Mouse (Mus musculus): Measurements from ENCODE around the gene Fam227a.
"Not testable (repeated sequence)": the region's sequence is repeated elsewhere in the genome, so short reads cannot be mapped to it uniquely, and the experiment has no call there.

Fam227a gene

GRCm38 (mm10) chr15:79683707-79684465, 25.1 kb upstream of the Fam227a start:
- DNase-seq (ENCODE audit: low read depth) = no peak

GRCm38 (mm10) chr15:79683146-79683545, 24.4 kb upstream of the Fam227a start:
- no peak for DNase-seq (ENCODE audit: low read depth)

GRCm38 (mm10) chr15:79681973-79682372, 23.2 kb upstream of the Fam227a start:
- no peak for DNase-seq (ENCODE audit: low read depth)

DNA sequence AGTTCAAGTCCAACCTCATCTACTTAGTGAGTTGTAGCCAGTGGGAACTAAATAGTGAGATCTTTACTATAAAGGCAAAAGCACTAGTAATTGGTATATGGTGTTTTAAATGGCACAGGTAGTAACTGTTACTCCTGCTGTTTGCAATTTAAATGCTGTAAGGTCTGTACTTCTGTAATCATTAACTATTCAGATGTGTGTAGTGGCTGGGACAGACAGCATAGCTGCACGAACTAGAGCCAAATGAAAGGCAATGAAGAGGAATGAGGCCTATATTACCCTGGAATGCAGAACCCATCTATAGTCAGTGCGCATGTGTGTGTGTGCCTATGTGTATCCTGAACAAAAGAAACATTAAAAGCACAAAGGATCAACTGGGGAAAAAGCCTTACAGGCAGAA, 19.2 kb upstream of the Fam227a start:
- no peak for DNase-seq (ENCODE audit: low read depth)

- not testable (repeated sequence) for DNase-seq (ENCODE audit: low read depth)
Measured at GRCm38 (mm10) chr15:79671828-79672348, 13.1 kb upstream of the Fam227a start.

DNA sequence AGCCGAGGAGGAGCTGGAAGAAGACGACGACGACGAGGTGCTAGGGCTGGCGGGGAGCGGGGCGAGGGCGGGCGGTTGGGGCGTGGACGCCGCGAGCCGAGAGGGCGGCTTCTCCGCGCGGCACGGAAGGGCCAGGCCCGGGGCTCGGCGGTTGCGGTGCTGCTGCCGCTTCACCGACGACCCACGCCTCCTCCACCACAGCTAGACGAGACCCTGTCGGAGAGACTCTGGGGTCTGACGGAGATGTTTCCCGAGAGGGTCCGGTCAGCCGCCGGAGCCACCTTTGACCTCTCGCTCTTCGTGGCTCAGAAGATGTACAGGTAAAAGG, 12.2 kb upstream of the Fam227a start:
- no peak for DNase-seq (ENCODE audit: low read depth)

DNA sequence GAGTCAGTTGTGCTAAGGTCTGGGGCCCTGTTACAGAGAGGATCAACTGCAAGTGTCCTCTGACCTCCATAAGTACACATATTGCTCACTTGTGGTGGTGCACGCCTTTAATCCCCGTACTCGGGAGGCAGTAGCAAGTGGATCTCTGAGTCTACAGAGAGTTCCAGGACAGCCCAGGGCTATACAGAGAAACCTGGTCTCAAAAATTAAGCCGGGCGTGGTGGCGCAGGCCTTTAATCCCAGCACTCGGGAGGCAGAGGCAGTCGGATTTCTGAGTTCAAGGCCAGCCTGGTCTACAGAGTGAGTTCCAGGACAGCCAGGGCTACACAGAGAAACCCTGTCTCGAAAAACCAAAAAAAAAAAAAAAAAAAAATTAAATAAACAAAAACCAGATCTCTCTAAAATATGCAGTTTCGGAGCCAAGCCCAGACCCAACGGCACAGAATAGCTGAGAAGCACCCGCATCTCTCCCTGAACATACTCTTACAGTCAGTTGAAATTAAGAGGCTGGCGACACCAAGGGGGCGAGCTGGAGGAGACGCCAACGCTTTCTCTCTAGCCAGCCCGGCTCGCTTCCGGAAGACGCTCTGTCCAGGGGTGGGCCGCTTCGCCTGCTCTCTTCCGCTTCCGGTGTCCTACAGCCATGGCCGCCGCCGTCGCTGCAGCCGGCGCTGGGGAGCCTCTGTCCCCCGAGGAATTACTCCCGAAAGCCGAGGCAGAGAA, 11.7 kb upstream of the Fam227a start, which contains the start of gene Tomm22:
TSS of gene Tomm22 (plus strand) at position 613 of the 723 bp plus-strand sequence.
- DNase-seq (ENCODE audit: low read depth) = peak; percentile 81

DNA sequence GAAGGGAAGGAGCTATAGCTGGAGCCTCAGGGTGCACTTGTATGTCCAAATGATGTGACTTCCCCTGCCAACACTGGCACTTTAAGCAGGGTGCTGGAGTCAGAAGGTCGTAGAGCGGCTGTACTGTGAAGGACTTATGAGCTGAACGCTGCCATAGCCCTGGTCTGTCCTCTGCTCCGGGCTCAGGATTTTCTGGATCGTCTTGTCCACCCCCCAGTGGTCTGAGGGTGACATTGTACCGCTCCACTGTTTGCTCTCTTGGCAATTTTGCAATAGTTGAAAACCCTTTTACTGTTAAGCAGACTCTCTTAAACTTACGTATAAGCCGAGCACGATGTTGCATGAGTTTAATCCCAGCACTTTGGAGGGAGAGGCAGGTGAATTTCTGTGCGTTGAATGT, 10.4 kb upstream of the Fam227a start:
- DNase-seq (ENCODE audit: low read depth) = no peak

DNA sequence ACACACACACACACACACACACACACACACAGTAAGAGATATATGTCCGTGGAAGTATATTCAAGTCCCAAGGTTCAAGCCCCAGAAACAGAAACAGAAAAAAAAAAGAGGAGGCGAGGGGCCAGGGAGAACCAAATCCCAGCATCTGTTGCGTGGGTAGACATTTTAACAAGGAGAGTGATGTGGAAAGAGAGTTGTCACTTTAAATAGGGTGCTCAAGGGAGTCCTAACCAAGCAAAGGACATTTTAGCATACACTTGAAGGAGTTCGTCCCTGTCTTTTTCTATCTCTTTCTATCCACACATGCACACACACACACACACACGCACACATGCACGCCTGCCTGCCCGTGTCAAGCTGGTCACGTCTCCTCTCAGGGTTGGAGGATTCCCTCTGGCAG, 5.9 kb upstream of the Fam227a start:
- no peak for DNase-seq (ENCODE audit: low read depth)

- DNase-seq (ENCODE audit: low read depth) = no peak
Measured at GRCm38 (mm10) chr15:79661852-79662251, 3.1 kb upstream of the Fam227a start.

- DNase-seq (ENCODE audit: low read depth) = peak; percentile 94
Measured at GRCm38 (mm10) chr15:79657837-79658530, 772 bp downstream of the Fam227a start.

GRCm38 (mm10) chr15:79656451-79656850, 2.3 kb downstream of the Fam227a start:
- no peak for DNase-seq (ENCODE audit: low read depth)

DNA sequence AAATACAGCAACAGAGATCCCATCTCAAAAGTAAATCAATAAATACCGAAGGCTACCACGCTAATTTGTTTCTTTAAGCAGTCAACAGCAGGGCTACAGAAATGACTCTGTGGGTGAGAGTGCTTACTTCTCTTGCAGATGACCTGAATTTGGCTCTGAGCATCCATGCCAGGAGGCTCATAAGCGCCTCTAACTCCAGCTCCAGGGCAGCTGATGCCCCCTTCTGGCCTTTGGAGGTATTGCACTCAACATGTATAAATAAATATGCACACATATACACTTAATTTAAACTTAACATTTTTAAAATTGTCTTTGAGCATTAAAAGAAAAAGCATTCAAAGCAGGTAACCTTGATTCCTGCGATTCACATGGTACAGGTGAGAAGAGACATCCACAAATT, 7.3 kb downstream of the Fam227a start:
- no peak for DNase-seq (ENCODE audit: low read depth)

DNA sequence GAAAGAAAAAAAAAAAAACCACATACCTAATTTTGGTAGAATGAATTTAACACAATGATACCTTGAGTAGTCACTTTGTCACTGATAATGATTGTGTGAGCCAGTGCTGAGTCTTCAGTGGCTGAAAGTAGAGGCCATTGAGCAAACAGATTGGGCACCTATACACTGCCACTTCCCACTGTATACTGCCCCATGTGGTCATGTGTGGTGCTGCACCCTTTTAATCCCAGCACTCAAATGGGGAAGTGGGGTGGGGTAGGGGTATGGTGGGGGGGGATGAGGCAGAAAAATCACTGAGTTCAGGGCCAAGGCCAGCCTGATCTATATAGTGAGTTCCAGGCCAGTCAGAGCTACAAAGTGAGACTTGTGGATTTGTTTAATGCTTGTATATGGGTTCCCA, 8.2 kb downstream of the Fam227a start:
- no peak for DNase-seq (ENCODE audit: low read depth)

GRCm38 (mm10) chr15:79648130-79648529, 10.6 kb downstream of the Fam227a start:
- DNase-seq (ENCODE audit: low read depth) = no peak

GRCm38 (mm10) chr15:79645483-79645882, 13.3 kb downstream of the Fam227a start:
- DNase-seq (ENCODE audit: low read depth) = no peak

DNA sequence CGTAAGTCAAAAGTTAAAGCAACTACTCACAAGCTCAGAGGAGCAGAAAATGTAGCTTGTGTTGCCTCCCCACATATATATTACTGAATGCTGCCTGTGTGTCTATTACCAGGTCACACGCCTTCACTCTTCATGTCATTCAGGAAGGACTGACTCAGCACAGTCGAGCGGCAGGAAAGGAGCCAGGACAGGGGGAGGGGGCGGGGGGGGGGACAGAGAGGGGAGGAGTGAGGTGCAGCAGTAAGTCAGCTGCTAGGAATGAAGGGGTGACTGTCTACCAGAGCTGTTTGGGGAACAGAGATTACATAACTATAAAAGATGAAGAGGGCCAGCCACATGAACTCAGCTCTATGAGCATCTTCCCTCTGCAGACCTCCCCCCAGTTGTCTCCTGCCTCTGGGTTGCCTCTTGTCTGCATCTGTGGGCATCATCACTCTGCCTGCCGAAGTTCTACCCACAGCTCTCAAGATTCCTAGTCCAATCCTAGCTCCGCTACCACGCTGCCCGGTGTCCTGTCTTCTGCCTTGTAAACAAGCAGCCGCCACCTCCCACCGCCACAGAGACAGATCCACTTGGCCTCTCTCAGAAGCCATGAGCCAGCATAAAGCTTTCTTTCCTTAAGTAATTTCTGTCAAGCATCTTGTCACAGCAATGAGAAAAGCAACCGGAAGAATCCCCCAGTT, 17.5 kb downstream of the Fam227a start:
- DNase-seq (ENCODE audit: low read depth) = no peak

- no peak for DNase-seq (ENCODE audit: low read depth)
Measured at GRCm38 (mm10) chr15:79630471-79630870, 28.3 kb downstream of the Fam227a start.

GRCm38 (mm10) chr15:79619770-79620414, 38.9 kb downstream of the Fam227a start:
- peak; percentile 20 for DNase-seq (ENCODE audit: low read depth)

GRCm38 (mm10) chr15:79618456-79618855, 40.3 kb downstream of the Fam227a start:
- DNase-seq (ENCODE audit: low read depth) = no peak

DNA sequence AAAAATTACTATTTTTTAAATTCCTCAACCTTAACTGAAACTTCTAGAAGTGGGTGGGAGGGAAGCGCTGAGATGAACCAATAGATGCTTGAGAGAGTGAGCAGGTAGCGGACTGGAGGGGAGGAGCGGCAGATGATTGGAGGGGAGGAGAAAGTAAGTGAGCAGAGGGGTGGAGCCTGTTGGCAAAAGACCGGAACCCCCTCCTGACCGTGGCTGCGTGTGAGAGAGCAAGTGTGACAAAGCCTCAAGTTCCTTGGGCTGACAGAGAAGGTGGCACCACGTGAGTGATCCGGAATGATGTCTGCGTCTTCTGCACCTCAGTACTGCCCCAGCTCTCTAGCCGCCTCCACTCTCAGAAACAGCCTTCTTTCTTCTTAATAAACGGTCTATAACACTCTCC, 41.6 kb downstream of the Fam227a start:
- DNase-seq (ENCODE audit: low read depth) = no peak

GRCm38 (mm10) chr15:79616729-79617128, 42.0 kb downstream of the Fam227a start:
- DNase-seq (ENCODE audit: low read depth) = no peak
